Mouse (Mus musculus) forelimb bud, embryonic 11.5 days (tissue): ENCODE results near the gene Pla2g16.

Experiments
- DNase-seq: peaks from one replicate; pipeline ENCODE4 v3.0.0-alpha.2; 2012; ENCODE audit warnings: low read depth, low spot score

Pla2g16 gene

GRCm38 (mm10) chr19:7611942-7612757 lies 54.9 kb downstream of the Pla2g16 start, which contains the start of gene Hrasls5:
Hrasls5 (plus strand) TSS chr19:7612541.
- peak; percentile 10 for DNase-seq

GRCm38 (mm10) chr19:7613151-7613550 lies 55.9 kb downstream of the Pla2g16 start:
- DNase-seq: no peak

GRCm38 (mm10) chr19:7616231-7616930 lies 59.1 kb downstream of the Pla2g16 start:
- DNase-seq: no peak

- DNase-seq: no peak
These were observed 59.8 kb downstream of the Pla2g16 start for GRCm38 (mm10) chr19:7617085-7617484.

- peak; percentile 77 for DNase-seq
These were observed 60.4 kb downstream of the Pla2g16 start for GRCm38 (mm10) chr19:7617696-7618095.

GRCm38 (mm10) chr19:7633021-7633420 lies 75.8 kb downstream of the Pla2g16 start:
- DNase-seq: no peak

- no peak for DNase-seq
These were observed 76.5 kb downstream of the Pla2g16 start for GRCm38 (mm10) chr19:7633786-7634185.
